Mouse (Mus musculus): ENCODE measurements at regions not wholly inside any gene's neighbourhood (a gene's known extent, or its start where the extent isn't known, plus 50 kb on each side); places are given as distances from the start of the nearest gene placed in this dataset.

DNA sequence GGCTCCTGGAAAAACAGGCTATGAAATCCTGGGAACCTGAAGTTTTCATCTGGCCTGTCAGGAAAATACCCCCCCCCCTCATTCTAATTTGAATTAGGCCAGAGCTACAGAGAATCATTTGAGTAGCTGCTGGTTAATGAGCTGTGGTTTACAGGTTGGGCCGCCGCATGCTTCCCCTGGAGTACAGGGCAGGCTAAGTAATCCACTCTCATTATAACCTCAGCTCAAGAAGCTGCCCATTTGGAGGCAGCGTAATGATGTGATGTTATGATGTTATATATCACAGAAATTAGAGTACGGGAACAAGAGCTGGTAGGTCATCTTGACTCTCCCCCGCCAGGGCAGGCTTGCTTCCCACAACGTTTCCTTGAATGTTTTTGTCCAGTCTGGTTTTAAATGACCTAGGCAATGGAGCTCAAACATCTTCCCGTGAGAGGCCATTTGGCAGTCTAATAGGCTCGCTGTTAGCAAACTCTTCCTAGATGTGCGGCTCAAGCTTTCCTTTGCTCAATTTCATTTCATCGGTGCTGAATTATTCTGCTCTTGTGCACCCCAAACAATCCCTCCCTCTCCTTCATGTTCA, 315.0 kb downstream of the D3Ertd751e start:
- Histone ChIP-seq H3K27me3 (replicated peaks) (no peaks in the 10 kb centered on the region), H3K27ac (ENCODE audit: insufficient read depth, low read depth) (no peak overlapping the region), H3K9ac (ENCODE audit: insufficient read depth, low read depth) (no peak overlapping the region), H3K36me3 (replicated peaks in 1 of 2; ENCODE audit: control insufficient read depth in 1 of 2, insufficient read depth in 1 of 2, low read length in 1 of 2) (no peaks in the 10 kb centered on the region), H3K4me3 (replicated peaks in 1 of 3; ENCODE audit: low read depth in 2 of 3, low read length in 2 of 3, poor library complexity in 1 of 3) (no peak overlapping the region), H3K79me2 (replicated peaks; ENCODE audit: control insufficient read depth, extremely low read depth, insufficient read depth, poor library complexity, severe bottlenecking) (no peaks in the 10 kb centered on the region), H3K4me2 (ENCODE audit: insufficient read depth, low read depth, poor library complexity, severe bottlenecking) (no peak overlapping the region), H3K9me3 (replicated peaks; ENCODE audit: low read length) (no peaks in the 10 kb centered on the region), H3K4me1 (ENCODE audit: control insufficient read depth in 1 of 2, insufficient read depth in 2 of 2) (no peaks in the 10 kb centered on the region)
- no peak for DNase-seq (ENCODE audit: extremely low read depth)
- in situ Hi-C loops (cut with MboI; ENCODE audit: low pct_ligation_motif_present, low pct_unique_long_range_greater_than_20kb, low sequenced_read_pairs) (no loop called here), dilution Hi-C loops (cut with MboI; ENCODE audit: extremely low pct_ligation_motif_present, extremely low pct_unique_long_range_greater_than_20kb, low sequenced_read_pairs) (no loop called here)
- TF ChIP-seq JUND (conservative IDR thresholded peaks at IDR 0.05; ENCODE audit: low read depth, low read length) (no peak), JUN (IDR thresholded peaks at IDR 0.05; ENCODE audit: insufficient read depth, low read depth, low read length) (no peak), MEF2A (IDR thresholded peaks at IDR 0.05; ENCODE audit: borderline replicate concordance, low read depth, low read length) (no peak), USF1 (IDR thresholded peaks at IDR 0.05; ENCODE audit: low read depth, low read length) (no peak), ZMIZ1 (IDR thresholded peaks at IDR 0.05; ENCODE audit: low read depth, low read length) (no peak), GABPA (IDR thresholded peaks at IDR 0.05; ENCODE audit: insufficient replicate concordance, low read depth, low read length) (no peak), KAT2A (IDR thresholded peaks at IDR 0.05; ENCODE audit: insufficient replicate concordance, low read length) (no peak)

- H3K9ac ChIP-seq (ENCODE audit: insufficient read depth, low read depth): no peak overlapping the region
- in situ Hi-C loops (cut with MboI; ENCODE audit: low pct_ligation_motif_present, low pct_unique_long_range_greater_than_20kb, low sequenced_read_pairs): no loop called here
- H3K4me2 ChIP-seq (ENCODE audit: insufficient read depth, low read depth, poor library complexity, severe bottlenecking): no peak overlapping the region
- H3K36me3 ChIP-seq (replicated peaks in 1 of 2; ENCODE audit: control insufficient read depth in 1 of 2, insufficient read depth in 1 of 2, low read length in 1 of 2): no peaks in the 10 kb centered on the region
- TF ChIP-seq TCF12 (IDR thresholded peaks at IDR 0.05; ENCODE audit: low read depth, low read length) (no peak), MAFK (IDR thresholded peaks at IDR 0.05; ENCODE audit: insufficient replicate concordance, low read length) (no peak), MAZ (IDR thresholded peaks at IDR 0.05; ENCODE audit: low read depth, low read length) (no peak), SIN3A (IDR thresholded peaks at IDR 0.05; ENCODE audit: low read length) (no peak), MAX (IDR thresholded peaks at IDR 0.05; ENCODE audit: low read length) (no peak), POLR2AphosphoS2 (IDR thresholded peaks at IDR 0.05; ENCODE audit: low read depth, low read length) (no peak), USF2 (conservative IDR thresholded peaks at IDR 0.05; ENCODE audit: low read depth, low read length) (no peak), ETS1 (conservative IDR thresholded peaks at IDR 0.05; ENCODE audit: low read depth, low read length) (no peak), CHD2 (IDR thresholded peaks at IDR 0.05; ENCODE audit: low read length) (no peak)
- no peaks in the 10 kb centered on the region for H3K27me3 ChIP-seq (replicated peaks)
- no peaks in the 10 kb centered on the region for H3K79me2 ChIP-seq (replicated peaks; ENCODE audit: control insufficient read depth, extremely low read depth, insufficient read depth, poor library complexity, severe bottlenecking)
- dilution Hi-C loops (cut with MboI; ENCODE audit: extremely low pct_ligation_motif_present, extremely low pct_unique_long_range_greater_than_20kb, low sequenced_read_pairs): no loop called here
- no peaks in the 10 kb centered on the region for H3K4me1 ChIP-seq (ENCODE audit: control insufficient read depth in 1 of 2, insufficient read depth in 2 of 2)
- H3K4me3 ChIP-seq (replicated peaks in 1 of 3; ENCODE audit: low read depth in 2 of 3, low read length in 2 of 3, poor library complexity in 1 of 3): no peak overlapping the region
- no peaks in the 10 kb centered on the region for H3K9me3 ChIP-seq (replicated peaks; ENCODE audit: low read length)
- H3K27ac ChIP-seq (ENCODE audit: insufficient read depth, low read depth): no peak overlapping the region
- no peak for DNase-seq (ENCODE audit: extremely low read depth)
Measured at GRCm38 (mm10) chr3:42065093-42065935, 322.9 kb downstream of the D3Ertd751e start.
